Mouse (Mus musculus): ENCODE results near the gene Scyl2. TPM values are rescaled to one million over a fixed set of nuclear protein-coding genes. Genes with fewer than 3 reads are reported as not detected.

The Scyl2 gene
- total RNA-seq, 1 experiment from 2014 or later: 29.8 TPM

- no peak for ATAC-seq (replicated peaks; ENCODE audit: insufficient number of reproducible peaks, low FRiP score, low TSS enrichment, poor library complexity, severe bottlenecking)
Measured at GRCm38 (mm10) chr10:89630052-89630451, 56.0 kb downstream of the Scyl2 start.

- no peak for ATAC-seq (replicated peaks; ENCODE audit: insufficient number of reproducible peaks, low FRiP score, low TSS enrichment, poor library complexity, severe bottlenecking)
Measured at GRCm38 (mm10) chr10:89626714-89627113, 59.4 kb downstream of the Scyl2 start.

GRCm38 (mm10) chr10:89624196-89624595 lies 61.9 kb downstream of the Scyl2 start:
- no peak for ATAC-seq (replicated peaks; ENCODE audit: insufficient number of reproducible peaks, low FRiP score, low TSS enrichment, poor library complexity, severe bottlenecking)

- ATAC-seq (replicated peaks; ENCODE audit: insufficient number of reproducible peaks, low FRiP score, low TSS enrichment, poor library complexity, severe bottlenecking): no peak
Measured at GRCm38 (mm10) chr10:89621129-89621528, 65.0 kb downstream of the Scyl2 start, which contains the start of gene Slc17a8. Gene Slc17a8 (minus strand): TSS chr10:89621253.

- no peak for ATAC-seq (replicated peaks; ENCODE audit: insufficient number of reproducible peaks, low FRiP score, low TSS enrichment, poor library complexity, severe bottlenecking)
Measured at GRCm38 (mm10) chr10:89599311-89599710, 86.8 kb downstream of the Scyl2 start.

GRCm38 (mm10) chr10:89597275-89597674 lies 88.8 kb downstream of the Scyl2 start:
- no peak for ATAC-seq (replicated peaks; ENCODE audit: insufficient number of reproducible peaks, low FRiP score, low TSS enrichment, poor library complexity, severe bottlenecking)

- no peak for ATAC-seq (replicated peaks; ENCODE audit: insufficient number of reproducible peaks, low FRiP score, low TSS enrichment, poor library complexity, severe bottlenecking)
Measured at GRCm38 (mm10) chr10:89595935-89596334, 90.2 kb downstream of the Scyl2 start.

GRCm38 (mm10) chr10:89595514-89595913 lies 90.6 kb downstream of the Scyl2 start:
- no peak for ATAC-seq (replicated peaks; ENCODE audit: insufficient number of reproducible peaks, low FRiP score, low TSS enrichment, poor library complexity, severe bottlenecking)

GRCm38 (mm10) chr10:89594309-89594708 lies 91.8 kb downstream of the Scyl2 start:
- ATAC-seq (replicated peaks; ENCODE audit: insufficient number of reproducible peaks, low FRiP score, low TSS enrichment, poor library complexity, severe bottlenecking): no peak

GRCm38 (mm10) chr10:89592797-89593196 lies 93.3 kb downstream of the Scyl2 start:
- no peak for ATAC-seq (replicated peaks; ENCODE audit: insufficient number of reproducible peaks, low FRiP score, low TSS enrichment, poor library complexity, severe bottlenecking)

- no peak for ATAC-seq (replicated peaks; ENCODE audit: insufficient number of reproducible peaks, low FRiP score, low TSS enrichment, poor library complexity, severe bottlenecking)
Measured at GRCm38 (mm10) chr10:89589877-89590276, 96.2 kb downstream of the Scyl2 start.

Other genes with a start within 250 kb of the Scyl2 start
- gene Gas2l3, start 242.3 kb downstream of the Scyl2 start, total RNA-seq (2017): 1.3 to 6.1 TPM (median 1.7 TPM) in 3 replicates
- not detected in 3 replicates for gene Nr1h4, start 152.7 kb downstream of the Scyl2 start, total RNA-seq (2017)
- gene Slc17a8, start 65.0 kb downstream of the Scyl2 start, total RNA-seq (2017): 0.19 TPM in 1 of 3 replicates, not detected in the others
- 15.6 to 21.6 TPM (median 18.0 TPM) in 3 replicates for gene Actr6, start 46.0 kb upstream of the Scyl2 start, total RNA-seq (2017)
- gene Uhrf1bp1l, start 58.7 kb upstream of the Scyl2 start, total RNA-seq (2017): 27.5 to 45.4 TPM (median 39.8 TPM) in 3 replicates
- 0.43 TPM in 1 of 3 replicates, not detected in the others for gene Anks1b, start 187.2 kb upstream of the Scyl2 start, total RNA-seq (2017)